Mouse (Mus musculus) forebrain, embryonic 12.5 days (tissue): ENCODE measurements at regions not wholly inside any gene's neighbourhood (a gene's known extent, or its start where the extent isn't known, plus 50 kb on each side); places are given as distances from the start of the nearest gene placed in this dataset.

ENCODE experiments used
- ATAC-seq: fragments of 200-750 bp; cut with Nextera tagmentation; 2 replicates; pipeline ENCODE4 v1.8.0; 2017; ENCODE audit warnings: moderate TSS enrichment; ENCODE audit not compliant: low FRiP score
- H3K27ac ChIP-seq: fragments of 300-500 bp; sonication (generic); 2 replicates; pipeline ENCODE4 v1.5.1; 2016; ENCODE audit warnings: mild to moderate bottlenecking
- H3K27me3 ChIP-seq: fragments of 300-500 bp; sonication (generic); 2 replicates; pipeline ENCODE4 v1.6.1; 2016; ENCODE audit warnings: mild to moderate bottlenecking
- H3K36me3 ChIP-seq: fragments of 300-500 bp; sonication (generic); replicated peaks from 2 replicates; pipeline ENCODE4 v1.6.1; 2016; ENCODE audit warnings: mild to moderate bottlenecking
- H3K4me1 ChIP-seq: fragments of 300-500 bp; sonication (generic); 2 replicates; pipeline ENCODE4 v1.6.1; 2016
- H3K4me2 ChIP-seq: fragments of 300-500 bp; sonication (generic); 2 replicates; pipeline ENCODE4 v1.6.1; 2016; ENCODE audit warnings: mild to moderate bottlenecking, moderate library complexity
- H3K4me3 ChIP-seq: fragments of 300-500 bp; sonication (generic); replicated peaks from 2 replicates; pipeline ENCODE4 v1.5.1; 2016; ENCODE audit warnings: mild to moderate bottlenecking
- H3K9ac ChIP-seq: fragments of 300-500 bp; sonication (generic); 2 replicates; pipeline ENCODE4 v1.6.1; 2016; ENCODE audit warnings: mild to moderate bottlenecking
- H3K9me3 ChIP-seq: fragments of 300-500 bp; sonication (generic); 2 replicates; pipeline ENCODE4 v1.6.1; 2016
- WGBS: fragments of 180-500 bp; shearing (Covaris S2); methylation state at CpG from one replicate; pipeline ENCODE4 v1.1.7; 2016; 5-methylcytosine and 5-hydroxymethylcytosine counted together

DNA sequence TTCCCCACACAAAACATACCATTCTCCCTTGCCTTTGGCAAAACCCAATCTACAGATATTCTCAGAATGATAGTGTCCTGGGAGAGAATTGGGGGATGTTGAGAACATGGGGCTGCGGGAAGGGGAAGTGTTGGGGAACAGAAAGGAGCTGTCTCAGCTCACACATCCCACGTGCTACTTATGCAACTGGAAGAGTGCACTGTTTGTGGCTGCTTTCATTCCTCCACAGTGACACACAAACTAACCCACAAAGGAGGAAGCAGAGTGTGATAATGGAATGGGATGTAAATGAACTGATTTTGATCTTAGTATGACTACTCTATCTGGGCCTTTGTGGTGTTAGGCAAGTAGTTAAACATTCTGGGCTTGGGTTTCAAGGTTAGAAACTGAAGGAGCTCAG lies 317.3 kb upstream of the Epha4 start:
- WGBS, result 42% methylated on average over 2 of the region's 2 CpGs
- Histone ChIP-seq H3K9ac (no peak overlapping the region), H3K4me1 (no peaks in the 10 kb centered on the region), H3K27me3 (no peaks in the 10 kb centered on the region), H3K27ac (no peak overlapping the region), H3K9me3 (no peaks in the 10 kb centered on the region), H3K4me2 (no peak overlapping the region), H3K36me3 (no peaks in the 10 kb centered on the region), H3K4me3 (no peak overlapping the region)
- no peak for ATAC-seq

- Histone ChIP-seq H3K4me2 (peak overlapping the region; percentile 39), H3K27me3 (no peaks in the 10 kb centered on the region), H3K27ac (peak overlapping the region; percentile 87), H3K9me3 (no peaks in the 10 kb centered on the region), H3K4me1 (peaks cover 23% of the 10 kb centered on the region), H3K36me3 (no peaks in the 10 kb centered on the region), H3K9ac (peak overlapping the region; percentile 12; the same call in 1 of the 2 replicates), H3K4me3 (no peak overlapping the region)
- peak; percentile 67; the same call in 1 of the 2 replicates for ATAC-seq
- 42% methylated on average over 5 of the region's 5 CpGs for WGBS
Measured at GRCm38 (mm10) chr1:77824716-77825387, 310.0 kb upstream of the Epha4 start.

GRCm38 (mm10) chr1:77823801-77824687 lies 309.2 kb upstream of the Epha4 start:
- WGBS, result 13% methylated on average over 10 of the region's 10 CpGs
- peaks cover 23% of the 10 kb centered on the region for H3K4me1 ChIP-seq
- no peaks in the 10 kb centered on the region for H3K27me3 ChIP-seq
- peak overlapping the region; percentile 39 for H3K4me2 ChIP-seq
- peak overlapping the region; percentile 87 for H3K27ac ChIP-seq
- ATAC-seq, result peak; percentile 71; the same call in 1 of the 2 replicates
- H3K36me3 ChIP-seq, result no peaks in the 10 kb centered on the region
- H3K9me3 ChIP-seq, result no peaks in the 10 kb centered on the region
- H3K9ac ChIP-seq, result peak overlapping the region; percentile 12; the same call in 1 of the 2 replicates
- H3K4me3 ChIP-seq, result no peak overlapping the region

GRCm38 (mm10) chr1:77820101-77820500 lies 305.2 kb upstream of the Epha4 start:
- no peaks in the 10 kb centered on the region for H3K9me3 ChIP-seq
- no peak overlapping the region for H3K27ac ChIP-seq
- H3K36me3 ChIP-seq, result no peaks in the 10 kb centered on the region
- no peak overlapping the region for H3K4me2 ChIP-seq
- no peak for ATAC-seq
- no peak overlapping the region for H3K4me3 ChIP-seq
- 87% methylated on average over 2 of the region's 2 CpGs for WGBS
- no peaks in the 10 kb centered on the region for H3K27me3 ChIP-seq
- H3K9ac ChIP-seq, result no peak overlapping the region
- peaks cover 21% of the 10 kb centered on the region for H3K4me1 ChIP-seq

DNA sequence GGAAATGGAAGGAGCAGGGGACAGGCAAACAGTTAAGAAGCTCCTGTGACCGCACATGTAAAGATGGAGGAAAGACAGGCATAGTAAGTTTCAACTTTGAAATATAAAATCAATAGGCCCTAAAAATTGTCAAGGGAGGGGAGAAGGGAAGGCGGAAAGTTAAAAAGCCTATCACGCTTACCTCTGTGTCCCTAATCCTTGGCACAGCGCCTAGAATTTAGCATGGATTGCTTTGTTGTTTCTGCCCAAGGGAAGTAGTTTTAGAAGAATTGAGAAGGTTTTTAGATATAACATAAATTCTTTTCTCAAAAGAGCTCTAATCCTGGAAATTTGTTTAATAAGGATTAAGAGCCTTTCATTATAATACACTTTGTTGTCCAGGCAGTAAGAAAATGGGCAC lies 300.6 kb upstream of the Epha4 start:
- Histone ChIP-seq H3K9me3 (no peaks in the 10 kb centered on the region), H3K27ac (no peak overlapping the region), H3K4me1 (peaks cover 9% of the 10 kb centered on the region), H3K36me3 (no peaks in the 10 kb centered on the region), H3K4me2 (no peak overlapping the region), H3K4me3 (no peak overlapping the region), H3K9ac (no peak overlapping the region), H3K27me3 (no peaks in the 10 kb centered on the region)
- WGBS, result 73% methylated on average over 4 of the region's 4 CpGs
- no peak for ATAC-seq

GRCm38 (mm10) chr1:77811573-77811972 lies 296.7 kb upstream of the Epha4 start:
- Histone ChIP-seq H3K4me3 (no peak overlapping the region), H3K9me3 (no peaks in the 10 kb centered on the region), H3K36me3 (no peaks in the 10 kb centered on the region), H3K4me2 (no peak overlapping the region), H3K27me3 (no peaks in the 10 kb centered on the region), H3K9ac (no peak overlapping the region), H3K4me1 (peaks cover 9% of the 10 kb centered on the region), H3K27ac (no peak overlapping the region)
- peak; percentile 61; the same call in 1 of the 2 replicates for ATAC-seq

DNA sequence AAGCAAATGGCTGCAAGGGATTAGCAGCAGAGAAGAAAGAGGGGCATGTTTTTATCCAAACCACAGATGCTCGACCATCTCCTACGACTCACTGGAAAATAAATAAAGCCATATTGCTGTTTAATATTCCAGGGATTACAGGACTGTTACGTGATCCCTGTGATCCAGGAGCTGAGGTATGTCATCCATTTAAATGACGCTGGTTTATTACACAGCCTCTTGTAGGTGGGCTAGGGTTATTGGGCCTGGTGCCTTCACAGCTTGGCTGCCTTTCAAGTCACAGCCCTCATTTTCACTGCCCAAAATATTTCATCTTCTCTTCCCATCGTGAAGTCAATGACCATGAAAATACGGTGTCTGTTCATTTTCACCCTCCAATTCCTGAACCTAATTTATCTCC lies 276.1 kb upstream of the Epha4 start:
- no peaks in the 10 kb centered on the region for H3K36me3 ChIP-seq
- H3K9me3 ChIP-seq, result no peaks in the 10 kb centered on the region
- H3K4me2 ChIP-seq, result no peak overlapping the region
- no peak overlapping the region for H3K9ac ChIP-seq
- H3K27ac ChIP-seq, result no peak overlapping the region
- no peaks in the 10 kb centered on the region for H3K4me1 ChIP-seq
- no peak overlapping the region for H3K4me3 ChIP-seq
- 87% methylated on average over 6 of the region's 6 CpGs for WGBS
- ATAC-seq, result no peak
- no peaks in the 10 kb centered on the region for H3K27me3 ChIP-seq

GRCm38 (mm10) chr1:77754326-77754725 lies 239.4 kb upstream of the Epha4 start:
- Histone ChIP-seq H3K4me2 (no peak overlapping the region), H3K9ac (no peak overlapping the region), H3K4me3 (no peak overlapping the region), H3K27ac (no peak overlapping the region), H3K4me1 (no peaks in the 10 kb centered on the region), H3K27me3 (no peaks in the 10 kb centered on the region), H3K9me3 (no peaks in the 10 kb centered on the region), H3K36me3 (no peaks in the 10 kb centered on the region)
- WGBS, result 85% methylated on average over 3 of the region's 3 CpGs
- ATAC-seq, result no peak

DNA sequence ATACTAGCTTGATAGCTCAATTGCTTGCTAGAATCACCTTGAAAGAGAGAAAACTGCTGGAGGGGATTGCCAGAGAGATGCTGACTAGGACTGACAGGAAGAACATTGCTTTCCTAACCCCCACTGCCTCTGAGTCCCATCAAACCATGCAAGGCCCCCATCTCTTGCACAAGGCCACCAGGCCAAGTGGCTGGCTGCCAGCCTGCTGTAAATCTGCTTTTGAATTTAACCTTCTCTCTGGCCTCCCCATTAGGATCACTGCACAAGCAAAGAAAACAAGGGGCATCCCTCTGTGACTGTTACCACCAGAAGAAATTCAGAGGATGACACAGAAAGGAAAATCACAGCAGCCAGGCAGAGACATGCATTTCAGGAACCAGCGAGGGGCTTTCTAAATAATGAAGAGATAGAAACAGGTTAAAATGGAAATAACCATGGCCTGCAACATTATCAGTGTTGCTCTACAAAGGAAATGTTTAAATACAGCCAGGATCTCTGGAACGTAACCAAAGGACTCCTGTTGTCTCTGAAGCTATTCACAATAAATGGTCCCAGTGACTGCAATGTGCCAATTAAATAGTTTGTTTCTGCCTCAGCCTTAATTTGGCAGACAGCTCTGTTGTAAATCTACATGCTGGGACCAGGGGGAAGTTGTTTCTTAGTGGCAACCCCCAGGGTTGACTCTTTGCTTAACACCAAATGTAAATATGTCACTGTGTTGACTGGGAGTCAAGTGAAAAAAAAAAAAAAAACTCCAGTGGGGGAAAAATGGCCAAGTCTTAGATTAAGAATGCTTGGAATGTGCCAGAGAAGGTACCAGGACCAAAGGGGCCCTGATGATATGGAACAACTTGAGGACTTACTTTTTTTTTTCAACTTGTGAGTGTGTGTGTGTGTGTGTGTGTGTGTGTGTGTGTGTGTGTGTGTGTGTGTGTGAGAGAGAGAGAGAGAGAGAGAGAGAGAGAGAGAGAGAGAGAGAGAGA lies 233.9 kb upstream of the Epha4 start:
- 48% methylated on average over 2 of the region's 2 CpGs for WGBS

DNA sequence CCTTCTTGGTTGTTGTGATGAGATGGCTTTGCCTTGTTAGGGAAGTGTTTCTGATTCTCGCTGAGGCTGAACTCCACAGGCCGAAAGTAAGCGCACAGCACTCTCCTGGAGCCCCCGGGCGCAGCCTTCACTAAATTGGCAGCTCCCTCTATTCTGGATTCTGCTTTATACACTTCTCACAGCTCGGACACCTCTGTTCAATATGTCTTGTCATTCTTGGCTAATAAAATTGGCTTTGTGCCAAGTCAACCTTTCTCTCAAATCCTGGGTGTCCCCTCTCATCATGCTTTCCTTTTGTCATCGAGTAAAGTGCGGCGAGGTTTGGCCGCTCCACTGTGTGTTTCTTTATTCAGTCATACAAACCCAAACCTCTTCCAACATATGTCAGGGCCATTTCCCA lies 217.2 kb upstream of the Epha4 start:
- ATAC-seq, result no peak
- WGBS, result 82% methylated on average over 10 of the region's 10 CpGs

More for the DNA sequence above, 233.9 kb upstream of the Epha4 start:
- Histone ChIP-seq H3K9me3 (no peaks in the 10 kb centered on the region), H3K4me2 (no peak overlapping the region), H3K36me3 (no peaks in the 10 kb centered on the region), H3K27ac (no peak overlapping the region), H3K4me1 (no peaks in the 10 kb centered on the region; the same call in 1 of the 2 replicates), H3K4me3 (no peak overlapping the region), H3K9ac (no peak overlapping the region), H3K27me3 (0 out of 2 replicates have a peak, but pooled peaks cover 4% of the 10 kb centered on the region)
- no peak for ATAC-seq

GRCm38 (mm10) chr1:77727561-77727960 lies 212.7 kb upstream of the Epha4 start:
- Histone ChIP-seq H3K9ac (no peak overlapping the region), H3K4me1 (peaks cover 3% of the 10 kb centered on the region; the same call in 1 of the 2 replicates), H3K36me3 (no peaks in the 10 kb centered on the region), H3K4me3 (no peak overlapping the region), H3K27ac (no peak overlapping the region), H3K9me3 (no peaks in the 10 kb centered on the region), H3K4me2 (no peak overlapping the region), H3K27me3 (no peaks in the 10 kb centered on the region)
- ATAC-seq, result no peak
- WGBS, result 91% methylated on average over 2 of the region's 2 CpGs

More for the DNA sequence above, 217.2 kb upstream of the Epha4 start:
- Histone ChIP-seq H3K27me3 (no peaks in the 10 kb centered on the region), H3K4me3 (no peak overlapping the region), H3K9me3 (no peaks in the 10 kb centered on the region), H3K27ac (no peak overlapping the region), H3K9ac (no peak overlapping the region), H3K4me2 (no peak overlapping the region), H3K4me1 (peaks cover 3% of the 10 kb centered on the region; the same call in 1 of the 2 replicates), H3K36me3 (no peaks in the 10 kb centered on the region)

- H3K36me3 ChIP-seq, result no peaks in the 10 kb centered on the region
- H3K4me2 ChIP-seq, result no peak overlapping the region
- H3K4me1 ChIP-seq, result no peaks in the 10 kb centered on the region
- no peak overlapping the region for H3K27ac ChIP-seq
- H3K4me3 ChIP-seq, result no peak overlapping the region
- no peak overlapping the region for H3K9ac ChIP-seq
- no peaks in the 10 kb centered on the region for H3K27me3 ChIP-seq
- WGBS, result 93% methylated on average over 8 of the region's 8 CpGs
- no peaks in the 10 kb centered on the region for H3K9me3 ChIP-seq
- ATAC-seq, result no peak
Measured at GRCm38 (mm10) chr1:77723246-77723645, 208.4 kb upstream of the Epha4 start.
